Mouse (Mus musculus): ENCODE measurements around the gene Atxn7l2. TPM values are rescaled to one million over a fixed set of nuclear protein-coding genes. Genes with fewer than 3 reads are reported as not detected.

Gene Atxn7l2
- polyA plus RNA-seq, 1 experiment from 2014 or later = 4.3 TPM

DNA sequence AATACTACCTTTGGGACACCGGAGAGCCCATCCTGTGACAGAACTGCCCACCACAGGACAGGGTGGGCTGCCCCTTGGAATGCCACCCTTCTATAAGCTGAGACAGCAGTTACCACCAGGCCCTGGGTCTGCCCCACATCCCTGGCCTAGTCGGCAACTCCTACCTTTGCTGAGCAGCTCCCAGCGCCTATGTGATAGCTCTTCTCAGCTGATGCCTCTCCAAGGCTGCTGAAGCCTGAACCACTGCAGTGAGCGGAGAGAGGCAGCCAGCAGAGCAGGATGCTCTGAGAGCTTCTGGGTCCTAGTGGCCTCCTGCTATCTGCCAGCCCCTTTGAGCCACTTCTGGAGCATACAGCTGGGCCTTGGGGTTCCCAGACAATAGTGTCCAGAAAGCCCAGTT lies 56.1 kb downstream of the Atxn7l2 start, which contains the start of gene Gpr61:
TSS of gene Gpr61 (minus strand) at position 227 of the 400 bp plus-strand sequence.
- Histone ChIP-seq H3K27me3 (ENCODE audit: control insufficient read depth, insufficient read depth, low read length) (no peaks in the 10 kb centered on the region), H3K4me3 (ENCODE audit: low read depth, low read length) (no peak within 1 kb of the TSS), H3K4me2 (replicated peaks; ENCODE audit: low read depth) (no peak within 1 kb of the TSS), H3K4me1 (replicated peaks; ENCODE audit: control insufficient read depth, insufficient read depth) (no peaks in the 10 kb centered on the region), H3K36me3 (ENCODE audit: control insufficient read depth, insufficient read depth, low read length) (no peaks in the 10 kb centered on the region), H3K27ac (replicated peaks) (no peak within 1 kb of the TSS), H3K9ac (ENCODE audit: low read length) (no peak within 1 kb of the TSS), H3K9me3 (ENCODE audit: control insufficient read depth, low read length) (no peaks in the 10 kb centered on the region)
- ATAC-seq (ENCODE audit: low FRiP score, low TSS enrichment) (no peak), DNase-seq (ENCODE audit: low spot score) (no peak)
- WGBS = 48% methylated on average over 4 of the region's 4 CpGs
- TF ChIP-seq EP300 (optimal IDR thresholded peaks at IDR 0.05) (no peak), CTCF (IDR thresholded peaks at IDR 0.05; ENCODE audit: low read depth) (no peak)

DNA sequence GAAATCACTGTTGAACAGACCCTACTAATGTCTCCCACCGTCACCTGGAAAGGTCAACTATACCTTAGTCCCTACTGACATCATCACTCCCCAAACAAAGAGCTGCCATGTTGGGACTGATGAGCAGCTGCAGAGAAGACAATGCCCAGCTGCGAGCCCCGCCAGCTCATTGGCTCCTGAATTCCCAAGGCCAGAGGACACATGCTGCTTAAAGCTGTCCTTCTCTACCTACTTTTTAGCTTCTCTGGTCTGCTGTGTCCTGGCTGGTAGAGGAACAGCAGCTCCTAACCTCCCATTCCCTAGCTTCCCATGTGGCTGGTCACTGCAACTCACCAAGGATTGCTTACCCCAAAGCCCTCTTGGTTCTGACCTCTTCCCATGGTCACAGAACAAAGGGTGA lies 58.4 kb downstream of the Atxn7l2 start:
- DNase-seq (ENCODE audit: low spot score) (no peak), ATAC-seq (ENCODE audit: low FRiP score, low TSS enrichment) (no peak)
- Histone ChIP-seq H3K4me2 (replicated peaks; ENCODE audit: low read depth) (no peak overlapping the region), H3K36me3 (ENCODE audit: control insufficient read depth, insufficient read depth, low read length) (no peaks in the 10 kb centered on the region), H3K27me3 (ENCODE audit: control insufficient read depth, insufficient read depth, low read length) (no peaks in the 10 kb centered on the region), H3K27ac (replicated peaks) (no peak overlapping the region), H3K9me3 (ENCODE audit: control insufficient read depth, low read length) (no peaks in the 10 kb centered on the region), H3K9ac (ENCODE audit: low read length) (no peak overlapping the region), H3K4me3 (ENCODE audit: low read depth, low read length) (no peak overlapping the region), H3K4me1 (replicated peaks; ENCODE audit: control insufficient read depth, insufficient read depth) (no peaks in the 10 kb centered on the region)
- TF ChIP-seq CTCF (IDR thresholded peaks at IDR 0.05; ENCODE audit: low read depth) (no peak), EP300 (optimal IDR thresholded peaks at IDR 0.05) (no peak)
- 82% methylated on average over 3 of the region's 3 CpGs for WGBS

Other genes with a start within 250 kb of the Atxn7l2 start
- 53.8 and 54.0 TPM in 2 replicates for gene Gstm3, start 241.7 kb downstream of the Atxn7l2 start, polyA plus RNA-seq (2015; fragmentation: Nextera tagmentation; extraction: Ambion mirVana)
- 189 and 195 TPM in 2 replicates for gene Gstm2, start 224.5 kb downstream of the Atxn7l2 start, polyA plus RNA-seq (2015; fragmentation: Nextera tagmentation; extraction: Ambion mirVana)
- gene Gstm1, start 193.0 kb downstream of the Atxn7l2 start, polyA plus RNA-seq (2015; fragmentation: Nextera tagmentation; extraction: Ambion mirVana) = 892 and 954 TPM in 2 replicates
- gene Gstm4, start 166.0 kb downstream of the Atxn7l2 start, polyA plus RNA-seq (2015; fragmentation: Nextera tagmentation; extraction: Ambion mirVana) = 19.4 and 19.6 TPM in 2 replicates
- gene Ampd2, start 124.3 kb downstream of the Atxn7l2 start, polyA plus RNA-seq (2015; fragmentation: Nextera tagmentation; extraction: Ambion mirVana) = 20.2 and 20.7 TPM in 2 replicates
- 0.59 and 0.71 TPM in 2 replicates for gene Gnat2, start 118.1 kb downstream of the Atxn7l2 start, polyA plus RNA-seq (2015; fragmentation: Nextera tagmentation; extraction: Ambion mirVana)
- gene Gnai3, start 64.8 kb downstream of the Atxn7l2 start, polyA plus RNA-seq (2015; fragmentation: Nextera tagmentation; extraction: Ambion mirVana) = 107 and 112 TPM in 2 replicates
- gene Gpr61, start 56.1 kb downstream of the Atxn7l2 start, polyA plus RNA-seq (2015; fragmentation: Nextera tagmentation; extraction: Ambion mirVana) = 0.11 TPM in 2 replicates
- 3.0 and 3.5 TPM in 2 replicates for gene Amigo1, start 24.6 kb downstream of the Atxn7l2 start, polyA plus RNA-seq (2015; fragmentation: Nextera tagmentation; extraction: Ambion mirVana)
- 5.5 TPM in 2 replicates for gene Cyb561d1, start 9.7 kb downstream of the Atxn7l2 start, polyA plus RNA-seq (2015; fragmentation: Nextera tagmentation; extraction: Ambion mirVana)
- gene Sypl2, start 15.7 kb upstream of the Atxn7l2 start, polyA plus RNA-seq (2015; fragmentation: Nextera tagmentation; extraction: Ambion mirVana) = 0.04 and 0.05 TPM in 2 replicates
- 159 and 166 TPM in 2 replicates for gene Psma5, start 46.0 kb upstream of the Atxn7l2 start, polyA plus RNA-seq (2015; fragmentation: Nextera tagmentation; extraction: Ambion mirVana)
- 7.6 and 9.2 TPM in 2 replicates for gene Sort1, start 73.1 kb upstream of the Atxn7l2 start, polyA plus RNA-seq (2015; fragmentation: Nextera tagmentation; extraction: Ambion mirVana)
- gene Mybphl, start 154.0 kb upstream of the Atxn7l2 start, polyA plus RNA-seq (2015; fragmentation: Nextera tagmentation; extraction: Ambion mirVana) = not detected in 2 replicates
- gene Psrc1, start 172.9 kb upstream of the Atxn7l2 start, polyA plus RNA-seq (2015; fragmentation: Nextera tagmentation; extraction: Ambion mirVana) = 7.7 and 8.3 TPM in 2 replicates
- 7.5 and 9.7 TPM in 2 replicates for gene Celsr2, start 204.6 kb upstream of the Atxn7l2 start, polyA plus RNA-seq (2015; fragmentation: Nextera tagmentation; extraction: Ambion mirVana)
- 99.5 and 102 TPM in 2 replicates for gene Sars, start 234.3 kb upstream of the Atxn7l2 start, polyA plus RNA-seq (2015; fragmentation: Nextera tagmentation; extraction: Ambion mirVana)